Mouse (Mus musculus): ENCODE measurements around the gene Slc30a1.

GRCm38 (mm10) chr1:191861247-191861646 is 45.3 kb upstream of the Slc30a1 start:
- TF ChIP-seq CTCF (IDR thresholded peaks at IDR 0.05; ENCODE audit: borderline replicate concordance, extremely low read depth, insufficient read depth, insufficient read length) = no peak
- no peak for TF ChIP-seq POLR2A (IDR thresholded peaks at IDR 0.05; ENCODE audit: borderline replicate concordance, extremely low read depth, insufficient read depth, insufficient read length, poor library complexity, severe bottlenecking)

Measured in brain, embryonic 14.5 days (tissue).